Mouse (Mus musculus) CH12.LX (cell line): ENCODE measurements around the gene Vcpkmt. TPM values are rescaled to one million over a fixed set of nuclear protein-coding genes. Genes with fewer than 3 reads are reported as not detected.

ENCODE experiments used
- DNase-seq: peaks from one replicate; pipeline ENCODE4 v3.0.0-alpha.2; 2013; ENCODE audit errors: extremely low read depth
- H3K27ac ChIP-seq: 2 replicates; pipeline ENCODE4 v1.5.1; 2012; ENCODE audit warnings: low read depth, mild to moderate bottlenecking, control low read depth, moderate library complexity; ENCODE audit not compliant: insufficient read depth
- H3K27me3 ChIP-seq: replicated peaks from 2 replicates; pipeline ENCODE3; 2012; ENCODE audit warnings: inconsistent platforms
- H3K36me3 ChIP-seq, 2 experiments: replicated peaks in 1 of 2; 2 replicates each; pipeline versions ENCODE3 to v1.6.1; 2012; ENCODE audit warnings: inconsistent platforms in 1 of 2, low read length in 1 of 2, mild to moderate bottlenecking in 1 of 2, mixed read lengths in 1 of 2, moderate library complexity in 1 of 2; ENCODE audit not compliant: control insufficient read depth in 1 of 2, insufficient read depth in 1 of 2
- H3K4me1 ChIP-seq, 2 experiments: 2 replicates each; pipeline ENCODE4 v1.6.1; 2012; ENCODE audit warnings: inconsistent platforms in 1 of 2, moderate library complexity in 1 of 2; ENCODE audit not compliant: insufficient read depth in 2 of 2, control insufficient read depth in 1 of 2
- H3K4me2 ChIP-seq: 2 replicates; pipeline ENCODE4 v1.6.1; 2012; ENCODE audit warnings: low read depth, mild to moderate bottlenecking, control low read depth; ENCODE audit not compliant: poor library complexity, insufficient read depth, severe bottlenecking
- H3K4me3 ChIP-seq, 3 experiments: fragments of 150-350 bp in 1 of 3; sonication (generic) in 1 of 3; replicated peaks in 1 of 3; 2 replicates each; pipeline versions ENCODE3 to v1.5.1; 2011 to 2012; ENCODE audit warnings: low read depth in 2 of 3, low read length in 2 of 3, mild to moderate bottlenecking in 2 of 3, moderate library complexity in 2 of 3, control low read depth in 1 of 3, improper control_type of control experiment in 1 of 3, inconsistent platforms in 1 of 3, mixed read lengths in 1 of 3; ENCODE audit not compliant: poor library complexity in 1 of 3
- H3K79me2 ChIP-seq: replicated peaks from 2 replicates; pipeline ENCODE4 v1.6.1; 2012; ENCODE audit warnings: mild to moderate bottlenecking, moderate library complexity; ENCODE audit not compliant: control insufficient read depth, poor library complexity, insufficient read depth, severe bottlenecking; ENCODE audit errors: extremely low read depth
- H3K9ac ChIP-seq: 2 replicates; pipeline ENCODE4 v1.6.1; 2012; ENCODE audit warnings: low read depth, mild to moderate bottlenecking, control low read depth, moderate library complexity; ENCODE audit not compliant: insufficient read depth
- H3K9me3 ChIP-seq: replicated peaks from 2 replicates; pipeline ENCODE3; 2012; ENCODE audit warnings: low read length, inconsistent platforms, mixed read lengths
- BHLHE40 ChIP-seq: IDR thresholded peaks from 2 replicates; pipeline ENCODE4 v1.6.1; 2011; ENCODE audit warnings: mild to moderate bottlenecking, low read depth, low read length, improper control_type of control experiment
- CHD1 ChIP-seq: IDR thresholded peaks from 2 replicates; pipeline ENCODE4 v1.6.1; 2012; ENCODE audit warnings: low read depth, low read length, improper control_type of control experiment, inconsistent platforms
- E2F4 ChIP-seq: IDR thresholded peaks from 2 replicates; pipeline ENCODE4 v1.6.1; 2011; ENCODE audit warnings: low read depth, low read length, improper control_type of control experiment; ENCODE audit not compliant: insufficient replicate concordance
- ELF1 ChIP-seq: IDR thresholded peaks from 2 replicates; pipeline ENCODE4 v1.6.1; 2014; ENCODE audit warnings: low read depth, mild to moderate bottlenecking, inconsistent platforms, low read length, improper control_type of control experiment
- EP300 ChIP-seq: IDR thresholded peaks from 2 replicates; pipeline ENCODE4 v1.6.1; 2011; ENCODE audit warnings: low read length, improper control_type of control experiment
- JUN ChIP-seq: IDR thresholded peaks from 2 replicates; pipeline ENCODE4 v1.6.1; 2011; ENCODE audit warnings: low read depth, mild to moderate bottlenecking, low read length, improper control_type of control experiment, moderate library complexity; ENCODE audit not compliant: insufficient read depth
- MAZ ChIP-seq: IDR thresholded peaks from 2 replicates; pipeline ENCODE4 v1.6.1; 2012; ENCODE audit warnings: low read depth, mild to moderate bottlenecking, inconsistent platforms, low read length, improper control_type of control experiment, moderate library complexity
- MXI1 ChIP-seq: IDR thresholded peaks from 2 replicates; pipeline ENCODE4 v1.6.1; 2011; ENCODE audit warnings: mild to moderate bottlenecking, low read depth, low read length, improper control_type of control experiment
- NRF1 ChIP-seq: IDR thresholded peaks from 2 replicates; pipeline ENCODE4 v1.6.1; 2014; ENCODE audit warnings: low read depth, mild to moderate bottlenecking, inconsistent platforms, low read length, improper control_type of control experiment, moderate library complexity
- POLR2AphosphoS2 ChIP-seq: IDR thresholded peaks from 2 replicates; pipeline ENCODE4 v1.6.1; 2011; ENCODE audit warnings: low read depth, low read length, improper control_type of control experiment
- TBP ChIP-seq: conservative IDR thresholded peaks from 2 replicates; pipeline ENCODE4 v1.6.1; 2011; ENCODE audit warnings: low read depth, low read length, improper control_type of control experiment
- UBTF ChIP-seq: IDR thresholded peaks from 2 replicates; pipeline ENCODE4 v1.6.1; 2012; ENCODE audit warnings: low read depth, mild to moderate bottlenecking, inconsistent platforms, low read length, improper control_type of control experiment, moderate library complexity
- USF1 ChIP-seq: IDR thresholded peaks from 2 replicates; pipeline ENCODE4 v1.6.1; 2014; ENCODE audit warnings: low read depth, mild to moderate bottlenecking, inconsistent platforms, low read length, improper control_type of control experiment
- ZC3H11A ChIP-seq: IDR thresholded peaks from 2 replicates; pipeline ENCODE4 v1.6.1; 2012; ENCODE audit warnings: low read depth, mild to moderate bottlenecking, inconsistent platforms, low read length, improper control_type of control experiment
- ZKSCAN1 ChIP-seq: IDR thresholded peaks from 2 replicates; pipeline ENCODE4 v1.6.1; 2012; ENCODE audit warnings: low read depth, inconsistent platforms, low read length, improper control_type of control experiment, borderline replicate concordance
- ZMIZ1 ChIP-seq: IDR thresholded peaks from 2 replicates; pipeline ENCODE4 v1.6.1; 2012; ENCODE audit warnings: low read depth, mild to moderate bottlenecking, inconsistent platforms, low read length, improper control_type of control experiment
- dilution Hi-C: fragments of 300-500 bp; cut with MboI; formaldehyde crosslinking; loops from 2 replicates; pipeline ENCODE4 v1.14.3; 2020; ENCODE audit warnings: low sequenced_read_pairs; ENCODE audit not compliant: extremely low pct_unique_long_range_greater_than_20kb, extremely low pct_ligation_motif_present
- in situ Hi-C: fragments of 300-500 bp; cut with MboI; formaldehyde crosslinking; loops from 3 replicates; pipeline ENCODE4 v1.14.3; 2019; ENCODE audit warnings: low sequenced_read_pairs, low pct_ligation_motif_present, low pct_unique_long_range_greater_than_20kb, mixed read lengths
- polyA plus RNA-seq: library from polyadenylated mRNA; unstranded; fragments of >175 nt; gene quantifications from 2 replicates; pipeline ENCODE4 v1.2.1, GENCODE M21; 2012; ENCODE audit warnings: low read depth; ENCODE audit not compliant: insufficient read length
- total RNA-seq, 2 experiments: library from RNA; depleted of rRNA; stranded (reverse); fragments of 300-350 nt in 1 of 2; fragments of >200 nt in 1 of 2; gene quantifications; 2 replicates each; pipeline ENCODE4 v1.2.3; 2012 to 2014

The Vcpkmt gene
- total and polyA plus RNA-seq, 3 experiments: 14.9 to 38.9 (median 23.5) TPM

- H3K4me3 ChIP-seq: no peak overlapping the region
- no peak overlapping the region for H3K27ac ChIP-seq
- H3K4me1 ChIP-seq: peaks cover 36 to 80% of the 10 kb centered on the region in 2 experiments
- TF ChIP-seq MAZ (no peak), USF1 (no peak), UBTF (no peak), E2F4 (no peak), BHLHE40 (no peak), ZKSCAN1 (no peak), POLR2AphosphoS2 (no peak), ZMIZ1 (no peak), CHD1 (no peak), JUN (no peak), ELF1 (no peak), MXI1 (no peak)
- no peak overlapping the region for H3K9ac ChIP-seq
- dilution Hi-C loops: no loop called here
- H3K4me2 ChIP-seq: no peak overlapping the region
- in situ Hi-C loops: no loop called here
- no peaks in the 10 kb centered on the region for H3K36me3 ChIP-seq
- no peak for DNase-seq
- H3K27me3 ChIP-seq: no peaks in the 10 kb centered on the region
- H3K79me2 ChIP-seq: no peaks in the 10 kb centered on the region
- H3K9me3 ChIP-seq: no peaks in the 10 kb centered on the region
Measured at GRCm38 (mm10) chr12:69542376-69542775, 40.5 kb downstream of the Vcpkmt start.

GRCm38 (mm10) chr12:69541663-69542062 lies 41.2 kb downstream of the Vcpkmt start:
- H3K9ac ChIP-seq: no peak overlapping the region
- no peaks in the 10 kb centered on the region for H3K27me3 ChIP-seq
- H3K4me3 ChIP-seq: no peak overlapping the region
- dilution Hi-C loops (no loop called here), in situ Hi-C loops (no loop called here)
- H3K9me3 ChIP-seq: no peaks in the 10 kb centered on the region
- TF ChIP-seq EP300: peak; percentile 13; the same call in 1 of the 2 replicates
- no peak for TF ChIP-seq ZC3H11A
- no peak for TF ChIP-seq ELF1
- TF ChIP-seq NRF1: 0 out of 2 replicates have a peak, but pooled peaks have one; percentile 10
- TF ChIP-seq TBP: no peak
- TF ChIP-seq UBTF: no peak
- no peak for TF ChIP-seq ZKSCAN1
- peaks cover 42 to 87% of the 10 kb centered on the region in 2 experiments for H3K4me1 ChIP-seq
- DNase-seq: no peak
- H3K4me2 ChIP-seq: no peak overlapping the region
- H3K36me3 ChIP-seq: no peaks in the 10 kb centered on the region
- H3K27ac ChIP-seq: no peak overlapping the region
- H3K79me2 ChIP-seq: no peaks in the 10 kb centered on the region
